Mouse (Mus musculus) olfactory bulb, adult 2 months (tissue): ENCODE measurements around the gene Mlxip.

ENCODE experiments used
- CTCF ChIP-seq: fragments of 200-500 bp; IDR thresholded peaks from 2 replicates; pipeline ENCODE4 v1.5.1; 2012; ENCODE audit warnings: low read depth, mild to moderate bottlenecking, low read length, moderate library complexity; ENCODE audit not compliant: insufficient read depth
- POLR2A ChIP-seq: fragments of 200-500 bp; IDR thresholded peaks from 2 replicates; pipeline ENCODE4 v1.6.1; 2012; ENCODE audit warnings: mild to moderate bottlenecking, low read depth, low read length, moderate library complexity; ENCODE audit not compliant: insufficient read depth

DNA sequence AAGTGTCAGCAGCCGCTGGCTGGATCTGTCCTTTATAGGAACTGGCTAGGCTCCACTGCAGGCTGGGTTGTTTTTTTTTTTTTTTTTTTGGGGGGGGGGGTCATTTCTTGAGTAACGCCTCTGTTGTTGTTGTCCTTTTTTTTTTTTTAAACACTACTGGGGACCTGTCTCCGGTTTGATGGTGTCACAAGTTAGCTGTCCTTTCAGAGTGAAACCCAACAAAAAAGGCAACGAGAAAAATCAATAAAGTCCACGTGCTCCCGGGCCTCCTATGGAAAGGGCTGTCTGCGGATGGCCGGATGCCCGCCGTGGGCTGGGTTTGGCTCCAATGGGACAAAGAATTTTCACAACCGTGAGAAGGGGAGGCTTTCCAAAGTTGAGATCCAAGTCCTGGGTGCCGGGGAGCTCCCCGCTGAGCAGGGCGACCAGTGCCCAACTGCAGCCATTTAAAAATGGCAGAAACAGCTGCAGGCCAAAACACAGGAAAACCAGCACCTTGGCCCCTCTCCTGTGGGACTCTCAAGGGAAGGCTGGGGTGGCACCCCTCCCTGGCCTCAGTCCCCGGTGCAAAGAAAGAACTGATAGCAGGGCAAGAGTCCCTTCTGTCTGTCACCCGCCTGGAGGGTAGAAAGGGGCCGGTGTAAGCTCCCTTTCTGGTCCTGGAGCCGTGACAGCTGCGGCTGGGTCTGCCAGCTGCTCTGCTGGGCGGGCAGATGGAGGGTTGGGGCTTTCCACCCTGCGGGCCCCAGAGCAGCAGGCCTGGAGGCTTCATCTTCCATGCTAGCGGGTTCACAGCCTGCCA lies 48.5 kb upstream of the Mlxip start:
- TF ChIP-seq CTCF (no peak), POLR2A (no peak)
